Comparison of ENCODE assay signal across 8 mouse cellular contexts in the genomic region with DNA sequence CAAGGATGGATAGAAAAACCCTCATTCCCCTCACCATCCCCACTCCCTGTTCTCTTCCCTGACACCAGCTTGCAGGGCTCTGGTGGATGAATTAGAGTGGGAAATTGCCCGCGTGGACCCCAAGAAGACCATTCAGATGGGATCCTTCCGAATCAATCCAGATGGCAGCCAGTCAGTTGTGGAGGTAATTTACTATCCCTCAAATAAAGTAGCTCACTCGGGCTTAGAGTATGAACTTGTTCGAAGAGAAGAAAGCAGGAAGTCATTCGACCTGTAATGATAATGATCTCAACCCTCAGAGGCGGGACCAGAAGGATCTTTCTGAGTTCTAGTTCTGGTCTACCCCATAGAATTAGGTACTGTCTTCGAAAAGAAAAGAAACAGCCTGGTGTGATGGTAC. TPM values are rescaled to one million over a fixed set of nuclear protein-coding genes. Genes with fewer than 3 reads are reported as not detected.
DNase-seq lines count a peak whose midpoint lies in the region; ATAC-seq lines count a peak whose summit lies in the region.

No protein-coding gene starts in this region.

- no peak for ATAC-seq in kidney, embryonic 14.5 days (ENCODE audit: low FRiP score, low TSS enrichment)
- ATAC-seq in activated CD4-positive, CD25-positive, alpha-beta regulatory T cell, adult 4 months, result peak; percentile 63
- ATAC-seq in hindbrain, embryonic 16.5 days, result no peak
- ATAC-seq in midbrain, embryonic 15.5 days (replicated peaks), result no peak

- H3K9ac ChIP-seq in kidney, embryonic 14.5 days (ENCODE audit: low read depth, low read length), result peak overlapping the region; percentile 90
- peak overlapping the region; percentile 44 for H3K9ac ChIP-seq in hindbrain, embryonic 16.5 days (ENCODE audit: low read depth, low read length)
- H3K9ac ChIP-seq in midbrain, embryonic 15.5 days, result peak overlapping the region; percentile 95

- no peaks in the 10 kb centered on the region for H3K9me3 ChIP-seq in kidney, embryonic 14.5 days (ENCODE audit: control insufficient read depth, low read length)
- no peaks in the 10 kb centered on the region for H3K9me3 ChIP-seq in hindbrain, embryonic 16.5 days (ENCODE audit: control insufficient read depth, low read length)
- no peaks in the 10 kb centered on the region for H3K9me3 ChIP-seq in midbrain, embryonic 15.5 days

- peak overlapping the region; percentile 86 for H3K4me2 ChIP-seq in kidney, embryonic 14.5 days (replicated peaks; ENCODE audit: low read depth, low read length)
- H3K4me2 ChIP-seq in hindbrain, embryonic 16.5 days (ENCODE audit: low read length), result peak overlapping the region; percentile 91
- peak overlapping the region; percentile 64 for H3K4me2 ChIP-seq in midbrain, embryonic 15.5 days

- WGBS in kidney, embryonic 14.5 days, result 59% methylated on average over 8 of the region's 8 CpGs
- WGBS in hindbrain, embryonic 16.5 days, result 85% methylated on average over 8 of the region's 8 CpGs
- WGBS in midbrain, embryonic 15.5 days, result 84% methylated on average over 8 of the region's 8 CpGs

- no peak for DNase-seq in kidney, postnatal 10 days
- no peak for DNase-seq in gastrocnemius, postnatal 4 days (ENCODE audit: low spot score in 2 of 2)
- DNase-seq in adrenal gland, adult (ENCODE audit: inconsistent age in 2 of 2, low spot score in 1 of 2), result no peak
- DNase-seq in adrenal gland, adult 8-10 months, result no peak

- peaks cover 10% of the 10 kb centered on the region for H3K4me1 ChIP-seq in kidney, embryonic 14.5 days (ENCODE audit: control insufficient read depth, insufficient read depth, low read length)
- peaks cover 13% of the 10 kb centered on the region for H3K4me1 ChIP-seq in hindbrain, embryonic 16.5 days (ENCODE audit: control insufficient read depth, insufficient read depth, low read depth, low read length)
- H3K4me1 ChIP-seq in midbrain, embryonic 15.5 days, result peaks cover 19% of the 10 kb centered on the region

- peaks cover 55% of the 10 kb centered on the region for H3K36me3 ChIP-seq in kidney, embryonic 14.5 days (ENCODE audit: control insufficient read depth, insufficient read depth, low read length)
- peaks cover 23% of the 10 kb centered on the region for H3K36me3 ChIP-seq in hindbrain, embryonic 16.5 days (ENCODE audit: control insufficient read depth, insufficient read depth, low read length)
- peaks cover 22% of the 10 kb centered on the region for H3K36me3 ChIP-seq in midbrain, embryonic 15.5 days (replicated peaks)

- H3K4me3 ChIP-seq in kidney, embryonic 14.5 days (ENCODE audit: low read length), result peak overlapping the region; percentile 72
- H3K4me3 ChIP-seq in hindbrain, embryonic 16.5 days (ENCODE audit: low read length), result peak overlapping the region; percentile 83
- peak overlapping the region; percentile 79 for H3K4me3 ChIP-seq in midbrain, embryonic 15.5 days

- H3K27ac ChIP-seq in kidney, embryonic 14.5 days (ENCODE audit: low read depth, low read length), result 0 out of 2 replicates have a peak overlapping the region, but pooled peaks have one; percentile 96
- no peak overlapping the region for H3K27ac ChIP-seq in hindbrain, embryonic 16.5 days (ENCODE audit: low read depth, low read length)
- H3K27ac ChIP-seq in midbrain, embryonic 15.5 days, result no peak overlapping the region

- H3K27me3 ChIP-seq in kidney, embryonic 14.5 days (ENCODE audit: control insufficient read depth, insufficient read depth, low read length), result no peaks in the 10 kb centered on the region
- no peaks in the 10 kb centered on the region for H3K27me3 ChIP-seq in hindbrain, embryonic 16.5 days (replicated peaks; ENCODE audit: control insufficient read depth, insufficient read depth, low read length)
- H3K27me3 ChIP-seq in midbrain, embryonic 15.5 days (replicated peaks), result no peaks in the 10 kb centered on the region

RNA-seq across cellular contexts. Expression of gene Cnpy2, which starts 1.3 kb away (rescaled TPM):
- 347 and 389 TPM in 2 replicates for polyA plus RNA-seq in kidney, embryonic 14.5 days (2014; fragmentation: Nextera tagmentation; extraction: Ambion mirVana)
- 100 to 1,000 TPM in 1 of 2 experiments, 10 to 100 TPM in 1; 96.7 to 115 TPM for polyA plus RNA-seq in activated CD4-positive, CD25-positive, alpha-beta regulatory T cell, adult 4 months (2017; shearing (Covaris generic))
- polyA plus RNA-seq in hindbrain, embryonic 16.5 days (2015; fragmentation: Nextera tagmentation; extraction: Ambion mirVana), result 196 and 202 TPM in 2 replicates
- 194 and 204 TPM in 2 replicates for polyA plus RNA-seq in midbrain, embryonic 15.5 days (2015; fragmentation: Nextera tagmentation; extraction: Ambion mirVana)
- 100 to 1,000 TPM in 1 of 2 experiments, 10 to 100 TPM in 1; 94.1 to 100 TPM for total RNA-seq in gastrocnemius, postnatal 4 days (2021)
- 100 to 1,000 TPM; 172 to 202 (median 177) TPM for total RNA-seq in adrenal gland, adult 8-10 months (2022)

RNA-seq across cellular contexts. Expression of gene Cs, which starts 14.0 kb away (rescaled TPM):
- polyA plus RNA-seq in kidney, embryonic 14.5 days (2014; fragmentation: Nextera tagmentation; extraction: Ambion mirVana), result 135 and 225 TPM in 2 replicates
- 100 to 1,000 TPM; 145 to 149 TPM for polyA plus RNA-seq in activated CD4-positive, CD25-positive, alpha-beta regulatory T cell, adult 4 months (2017; shearing (Covaris generic))
- polyA plus RNA-seq in hindbrain, embryonic 16.5 days (2015; fragmentation: Nextera tagmentation; extraction: Ambion mirVana), result 303 and 314 TPM in 2 replicates
- polyA plus RNA-seq in midbrain, embryonic 15.5 days (2015; fragmentation: Nextera tagmentation; extraction: Ambion mirVana), result 256 and 257 TPM in 2 replicates
- total RNA-seq in gastrocnemius, postnatal 4 days (2021), result 100 to 1,000 TPM; 403 to 430 TPM
- total RNA-seq in adrenal gland, adult 8-10 months (2022), result 100 to 1,000 TPM; 197 to 297 (median 255) TPM

RNA-seq across cellular contexts. Expression of gene Pan2, which starts 20.4 kb away (rescaled TPM):
- polyA plus RNA-seq in kidney, embryonic 14.5 days (2014; fragmentation: Nextera tagmentation; extraction: Ambion mirVana), result 32.6 and 44.0 TPM in 2 replicates
- polyA plus RNA-seq in activated CD4-positive, CD25-positive, alpha-beta regulatory T cell, adult 4 months (2017; shearing (Covaris generic)), result 10 to 100 TPM; 18.9 to 21.1 TPM
- 18.2 and 20.9 TPM in 2 replicates for polyA plus RNA-seq in hindbrain, embryonic 16.5 days (2015; fragmentation: Nextera tagmentation; extraction: Ambion mirVana)
- 21.9 and 24.0 TPM in 2 replicates for polyA plus RNA-seq in midbrain, embryonic 15.5 days (2015; fragmentation: Nextera tagmentation; extraction: Ambion mirVana)
- total RNA-seq in gastrocnemius, postnatal 4 days (2021), result 10 to 100 TPM; 17.2 to 19.5 TPM
- 10 to 100 TPM; 17.5 to 35.4 (median 24.2) TPM for total RNA-seq in adrenal gland, adult 8-10 months (2022)

RNA-seq across cellular contexts. Expression of gene Il23a, which starts 25.0 kb away (rescaled TPM):
- 0.24 and 0.29 TPM in 2 replicates for polyA plus RNA-seq in kidney, embryonic 14.5 days (2014; fragmentation: Nextera tagmentation; extraction: Ambion mirVana)
- polyA plus RNA-seq in activated CD4-positive, CD25-positive, alpha-beta regulatory T cell, adult 4 months (2017; shearing (Covaris generic)), result not detected
- polyA plus RNA-seq in hindbrain, embryonic 16.5 days (2015; fragmentation: Nextera tagmentation; extraction: Ambion mirVana), result 0.22 and 0.73 TPM in 2 replicates
- polyA plus RNA-seq in midbrain, embryonic 15.5 days (2015; fragmentation: Nextera tagmentation; extraction: Ambion mirVana), result not detected in 2 replicates
- not detected for total RNA-seq in gastrocnemius, postnatal 4 days (2021)
- total RNA-seq in adrenal gland, adult 8-10 months (2022), result under 1 TPM in 2 of 4 experiments, not detected in 2; 0.22 to 0.28 TPM

RNA-seq across cellular contexts. Expression of gene Coq10a, which starts 45.3 kb away (rescaled TPM):
- polyA plus RNA-seq in kidney, embryonic 14.5 days (2014; fragmentation: Nextera tagmentation; extraction: Ambion mirVana), result 15.5 and 18.6 TPM in 2 replicates
- polyA plus RNA-seq in activated CD4-positive, CD25-positive, alpha-beta regulatory T cell, adult 4 months (2017; shearing (Covaris generic)), result 10 to 100 TPM; 14.3 to 20.3 TPM
- 11.4 and 32.3 TPM in 2 replicates for polyA plus RNA-seq in hindbrain, embryonic 16.5 days (2015; fragmentation: Nextera tagmentation; extraction: Ambion mirVana)
- polyA plus RNA-seq in midbrain, embryonic 15.5 days (2015; fragmentation: Nextera tagmentation; extraction: Ambion mirVana), result 42.6 and 44.2 TPM in 2 replicates
- 100 to 1,000 TPM; 115 to 133 TPM for total RNA-seq in gastrocnemius, postnatal 4 days (2021)
- total RNA-seq in adrenal gland, adult 8-10 months (2022), result 100 to 1,000 TPM in 2 of 4 experiments, 10 to 100 TPM in 2; 72.2 to 114 (median 86.6) TPM

Comparison
In these comparisons a context has a peak if more than half of its experiments do, and no peak if none do; other contexts are left out.
1. H3K9ac ChIP-seq: peak in every context shown above with its lines; median percentile 95 in midbrain, embryonic 15.5 days; 90 in kidney, embryonic 14.5 days; 44 in hindbrain, embryonic 16.5 days.